Mouse (Mus musculus): ENCODE measurements at regions not wholly inside any gene's neighbourhood (a gene's known extent, or its start where the extent isn't known, plus 50 kb on each side); places are given as distances from the start of the nearest gene placed in this dataset.

DNA sequence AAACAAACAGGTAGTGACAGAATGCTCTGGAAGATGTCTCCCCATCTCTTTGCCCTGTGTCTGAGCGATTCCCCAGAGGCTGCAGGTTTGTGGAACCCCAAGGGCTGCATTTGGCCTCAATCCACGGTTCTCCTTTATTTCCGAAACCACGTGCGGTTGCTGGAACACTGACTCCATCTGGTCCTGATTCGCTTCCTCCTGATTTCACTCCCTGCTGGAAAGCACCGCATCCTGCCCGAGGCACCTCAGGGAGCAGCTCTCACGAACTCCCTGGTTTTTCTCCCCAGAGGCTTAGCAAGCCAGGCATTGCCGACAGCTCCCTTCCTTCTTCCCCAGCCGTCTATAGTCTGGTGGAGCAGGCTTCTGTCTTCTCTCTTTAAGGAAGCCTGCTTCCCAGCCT lies 203.1 kb upstream of the Gm4791 start:
- TF ChIP-seq POLR2AphosphoS2 (IDR thresholded peaks at IDR 0.05; ENCODE audit: insufficient read length, low read depth): no peak
- no peak for TF ChIP-seq E2F4 (IDR thresholded peaks at IDR 0.05; ENCODE audit: insufficient read depth)
- Histone ChIP-seq H3ac (ENCODE audit: control insufficient read depth, insufficient read length) (no peak overlapping the region), H3K27me3 (ENCODE audit: control insufficient read depth, insufficient read depth, insufficient read length) (no peaks in the 10 kb centered on the region), H3K79me2 (ENCODE audit: control insufficient read depth, insufficient read depth) (no peaks in the 10 kb centered on the region), H3K36me3 (ENCODE audit: control insufficient read depth, insufficient read depth) (no peaks in the 10 kb centered on the region), H3K4me2 (ENCODE audit: low read depth) (no peak overlapping the region), H3K4me3 (no peak overlapping the region)

GRCm38 (mm10) chr9:46789036-46789435 lies 209.5 kb upstream of the Gm4791 start:
- Histone ChIP-seq H3ac (ENCODE audit: control insufficient read depth, insufficient read length) (no peak overlapping the region), H3K4me2 (ENCODE audit: low read depth) (no peak overlapping the region), H3K4me3 (no peak overlapping the region), H3K27me3 (ENCODE audit: control insufficient read depth, insufficient read depth, insufficient read length) (no peaks in the 10 kb centered on the region), H3K79me2 (ENCODE audit: control insufficient read depth, insufficient read depth) (no peaks in the 10 kb centered on the region), H3K36me3 (ENCODE audit: control insufficient read depth, insufficient read depth) (no peaks in the 10 kb centered on the region)
- TF ChIP-seq MAX (IDR thresholded peaks at IDR 0.05; ENCODE audit: low read depth): no peak
- no peak for TF ChIP-seq USF1 (IDR thresholded peaks at IDR 0.05; ENCODE audit: low read depth)
- TF ChIP-seq CEBPB (IDR thresholded peaks at IDR 0.05; ENCODE audit: insufficient read depth, poor library complexity, severe bottlenecking): no peak
- no peak for TF ChIP-seq E2F4 (IDR thresholded peaks at IDR 0.05; ENCODE audit: insufficient read depth)
- TF ChIP-seq TCF3 (IDR thresholded peaks at IDR 0.05; ENCODE audit: insufficient read length, low read depth): no peak

- Histone ChIP-seq H3K4me2 (ENCODE audit: low read depth) (no peak overlapping the region), H3K36me3 (ENCODE audit: control insufficient read depth, insufficient read depth) (no peaks in the 10 kb centered on the region), H3ac (ENCODE audit: control insufficient read depth, insufficient read length) (no peak overlapping the region), H3K79me2 (ENCODE audit: control insufficient read depth, insufficient read depth) (no peaks in the 10 kb centered on the region), H3K27me3 (ENCODE audit: control insufficient read depth, insufficient read depth, insufficient read length) (no peaks in the 10 kb centered on the region), H3K4me3 (no peak overlapping the region)
- no peak for TF ChIP-seq POLR2AphosphoS2 (IDR thresholded peaks at IDR 0.05; ENCODE audit: insufficient read length, low read depth)
- no peak for TF ChIP-seq TCF12 (IDR thresholded peaks at IDR 0.05; ENCODE audit: insufficient read depth, poor library complexity, severe bottlenecking)
- no peak for TF ChIP-seq CEBPB (IDR thresholded peaks at IDR 0.05; ENCODE audit: insufficient read depth, poor library complexity, severe bottlenecking)
These were observed 210.1 kb upstream of the Gm4791 start for GRCm38 (mm10) chr9:46788456-46788855.

GRCm38 (mm10) chr9:46784355-46784975 lies 214.1 kb upstream of the Gm4791 start:
- no peaks in the 10 kb centered on the region for H3K27me3 ChIP-seq (ENCODE audit: control insufficient read depth, insufficient read depth, insufficient read length)
- TF ChIP-seq REST (IDR thresholded peaks at IDR 0.05; ENCODE audit: insufficient read depth, insufficient read length) (no peak), TCF3 (IDR thresholded peaks at IDR 0.05; ENCODE audit: insufficient read length, low read depth) (no peak), E2F4 (IDR thresholded peaks at IDR 0.05; ENCODE audit: insufficient read depth) (no peak), TCF12 (IDR thresholded peaks at IDR 0.05; ENCODE audit: insufficient read depth, poor library complexity, severe bottlenecking) (no peak), POLR2AphosphoS2 (IDR thresholded peaks at IDR 0.05; ENCODE audit: insufficient read length, low read depth) (no peak), MYOG (IDR thresholded peaks at IDR 0.05; ENCODE audit: control insufficient read depth in 1 of 3, insufficient read depth in 1 of 3, insufficient read length in 2 of 3, low read depth in 2 of 3) (no peak), USF1 (IDR thresholded peaks at IDR 0.05; ENCODE audit: low read depth) (no peak), MAX (IDR thresholded peaks at IDR 0.05; ENCODE audit: low read depth) (no peak), CEBPB (IDR thresholded peaks at IDR 0.05; ENCODE audit: insufficient read depth, poor library complexity, severe bottlenecking) (no peak), SRF (IDR thresholded peaks at IDR 0.05; ENCODE audit: control insufficient read depth, insufficient read length, low read depth) (no peak), MYOD1 (IDR thresholded peaks at IDR 0.05; ENCODE audit: control insufficient read depth in 1 of 3, insufficient read length in 2 of 3, low read depth in 2 of 3) (no peak), POLR2A (IDR thresholded peaks at IDR 0.05; ENCODE audit: insufficient read length, low read depth) (no peak)
- H3ac ChIP-seq (ENCODE audit: control insufficient read depth, insufficient read length): no peak overlapping the region
- no peaks in the 10 kb centered on the region for H3K36me3 ChIP-seq (ENCODE audit: control insufficient read depth, insufficient read depth)
- H3K79me2 ChIP-seq (ENCODE audit: control insufficient read depth, insufficient read depth): no peaks in the 10 kb centered on the region
- no peak overlapping the region for H3K4me2 ChIP-seq (ENCODE audit: low read depth)
- H3K4me3 ChIP-seq: no peak overlapping the region

GRCm38 (mm10) chr9:46783597-46784354 lies 214.8 kb upstream of the Gm4791 start:
- H3K27me3 ChIP-seq (ENCODE audit: control insufficient read depth, insufficient read depth, insufficient read length): no peaks in the 10 kb centered on the region

More at GRCm38 (mm10) chr9:46783597-46784354, 214.8 kb upstream of the Gm4791 start:
- TF ChIP-seq MYOD1 (IDR thresholded peaks at IDR 0.05; ENCODE audit: control insufficient read depth in 1 of 3, insufficient read length in 2 of 3, low read depth in 2 of 3): no peak
- no peak for TF ChIP-seq POLR2A (IDR thresholded peaks at IDR 0.05; ENCODE audit: insufficient read length, low read depth)
- no peak for TF ChIP-seq CEBPB (IDR thresholded peaks at IDR 0.05; ENCODE audit: insufficient read depth, poor library complexity, severe bottlenecking)
- TF ChIP-seq MAX (IDR thresholded peaks at IDR 0.05; ENCODE audit: low read depth): no peak
- no peak for TF ChIP-seq USF1 (IDR thresholded peaks at IDR 0.05; ENCODE audit: low read depth)
- TF ChIP-seq E2F4 (IDR thresholded peaks at IDR 0.05; ENCODE audit: insufficient read depth): no peak
- no peak for TF ChIP-seq POLR2AphosphoS2 (IDR thresholded peaks at IDR 0.05; ENCODE audit: insufficient read length, low read depth)
- no peak for TF ChIP-seq TCF3 (IDR thresholded peaks at IDR 0.05; ENCODE audit: insufficient read length, low read depth)
- no peak for TF ChIP-seq SRF (IDR thresholded peaks at IDR 0.05; ENCODE audit: control insufficient read depth, insufficient read length, low read depth)
- no peak for TF ChIP-seq MYOG (IDR thresholded peaks at IDR 0.05; ENCODE audit: control insufficient read depth in 1 of 3, insufficient read depth in 1 of 3, insufficient read length in 2 of 3, low read depth in 2 of 3)
- no peak for TF ChIP-seq TCF12 (IDR thresholded peaks at IDR 0.05; ENCODE audit: insufficient read depth, poor library complexity, severe bottlenecking)
- no peak for TF ChIP-seq REST (IDR thresholded peaks at IDR 0.05; ENCODE audit: insufficient read depth, insufficient read length)
- Histone ChIP-seq H3K79me2 (ENCODE audit: control insufficient read depth, insufficient read depth) (no peaks in the 10 kb centered on the region), H3K36me3 (ENCODE audit: control insufficient read depth, insufficient read depth) (no peaks in the 10 kb centered on the region), H3K4me2 (ENCODE audit: low read depth) (no peak overlapping the region), H3K4me3 (no peak overlapping the region), H3ac (ENCODE audit: control insufficient read depth, insufficient read length) (no peak overlapping the region)
